Mouse (Mus musculus) spleen, adult 2 months (tissue): ENCODE measurements around the gene Pacsin1. TPM values are rescaled to one million over a fixed set of nuclear protein-coding genes. Genes with fewer than 3 reads are reported as not detected.
A peak's percentile ranks its signal among the peaks of the same experiment; 100 is the strongest.

Experiments
- DNase-seq, 2 experiments: peaks; one replicate each; pipeline versions ENCODE4 v3.0.0 to v3.0.0-alpha.2; 2012 to 2021; ENCODE audit warnings: low spot score in 2 of 2, low read depth in 1 of 2
- H3K27ac ChIP-seq: fragments of 200-500 bp; 2 replicates; pipeline ENCODE4 v1.5.1; 2012; ENCODE audit warnings: low read length, inconsistent platforms; ENCODE audit not compliant: insufficient read depth
- H3K27me3 ChIP-seq: fragments of 200-500 bp; 2 replicates; pipeline ENCODE4 v1.6.1; 2012; ENCODE audit warnings: mild to moderate bottlenecking, moderate library complexity, low read length, inconsistent platforms; ENCODE audit not compliant: control insufficient read depth, insufficient read depth
- H3K36me3 ChIP-seq: fragments of 200-500 bp; 2 replicates; pipeline ENCODE4 v1.6.1; 2012; ENCODE audit warnings: mild to moderate bottlenecking, low read length, inconsistent platforms; ENCODE audit not compliant: control insufficient read depth, insufficient read depth
- H3K4me1 ChIP-seq: fragments of 200-500 bp; 2 replicates; pipeline ENCODE4 v1.6.1; 2011; ENCODE audit warnings: inconsistent platforms; ENCODE audit not compliant: control insufficient read depth, insufficient read depth, insufficient read length
- H3K4me3 ChIP-seq: fragments of 200-500 bp; 2 replicates; pipeline ENCODE4 v1.5.1; 2011; ENCODE audit warnings: mild to moderate bottlenecking, inconsistent platforms; ENCODE audit not compliant: insufficient read depth, insufficient read length; ENCODE audit errors: extremely low read depth
- CTCF ChIP-seq: fragments of 200-500 bp; IDR thresholded peaks from 2 replicates; pipeline ENCODE4 v1.5.1; 2011; ENCODE audit warnings: mild to moderate bottlenecking, inconsistent platforms; ENCODE audit not compliant: insufficient read depth, insufficient read length, insufficient replicate concordance; ENCODE audit errors: extremely low read depth
- POLR2A ChIP-seq: fragments of 200-500 bp; IDR thresholded peaks from 2 replicates; pipeline ENCODE4 v1.6.1; 2011; ENCODE audit warnings: low read depth, low read length, inconsistent platforms
- WGBS: fragments of 180-500 bp; shearing (Covaris S2); methylation state at CpG from one replicate; pipeline ENCODE4 v1.1.7; 2018; 5-methylcytosine and 5-hydroxymethylcytosine counted together
- polyA plus RNA-seq: library from polyadenylated mRNA; depleted of rRNA; stranded (reverse); fragments of >200 nt; gene quantifications from 2 replicates; pipeline ENCODE4 v1.2.3, GENCODE M21; 2012

The Pacsin1 gene
- polyA plus RNA-seq, 1 experiment: 10.3 TPM

DNA sequence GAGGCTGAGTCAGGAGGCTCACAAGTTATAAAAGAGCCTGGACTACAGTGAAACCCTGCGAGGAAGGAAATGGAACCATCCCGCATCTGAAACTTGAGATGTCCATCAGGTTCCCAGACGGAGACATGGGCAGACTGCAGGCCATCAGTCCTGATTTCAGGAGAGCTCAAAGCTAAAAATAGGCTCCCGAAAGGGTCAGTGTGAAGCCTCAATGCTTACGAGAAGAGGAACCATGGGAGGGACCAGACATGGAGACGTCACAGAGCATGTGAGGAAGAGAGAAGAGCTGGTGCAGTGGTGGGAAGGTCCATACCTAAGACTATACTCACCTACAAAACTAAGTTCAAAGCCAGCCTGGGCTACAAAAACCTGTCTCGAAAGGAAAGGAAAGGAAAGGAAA is 39.9 kb upstream of the Pacsin1 start:
- Histone ChIP-seq H3K36me3 (no peaks in the 10 kb centered on the region), H3K4me3 (no peak overlapping the region), H3K4me1 (peaks cover 14% of the 10 kb centered on the region; the same call in 1 of the 2 replicates), H3K27me3 (no peaks in the 10 kb centered on the region), H3K27ac (no peak overlapping the region)
- 74% methylated on average over 7 of the region's 7 CpGs for WGBS
- DNase-seq: no peak
- TF ChIP-seq POLR2A: no peak
- TF ChIP-seq CTCF: no peak

DNA sequence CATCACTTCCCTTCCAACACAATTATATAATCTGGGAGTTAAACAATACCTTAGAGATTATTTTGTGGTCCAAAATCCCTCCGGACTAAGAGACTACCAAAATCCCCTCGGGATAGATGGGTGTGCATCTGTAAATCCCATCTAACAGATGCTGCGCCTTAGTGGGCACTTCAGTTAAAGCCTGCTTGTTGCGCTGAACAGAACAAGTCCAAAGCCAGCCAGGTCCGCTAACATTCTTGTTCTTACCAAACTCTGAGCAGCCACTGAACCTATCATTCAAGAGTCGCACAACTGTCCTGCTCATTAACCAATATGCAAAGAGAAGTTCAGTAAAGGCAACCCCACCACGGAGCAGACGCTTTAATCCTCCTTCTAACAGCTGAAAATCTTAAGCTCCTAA is 34.1 kb upstream of the Pacsin1 start:
- H3K4me3 ChIP-seq: no peak overlapping the region
- H3K4me1 ChIP-seq: peaks cover 2% of the 10 kb centered on the region
- H3K27me3 ChIP-seq: no peaks in the 10 kb centered on the region
- TF ChIP-seq POLR2A: no peak
- TF ChIP-seq CTCF: no peak
- DNase-seq: no peak
- no peak overlapping the region for H3K27ac ChIP-seq
- 34% methylated on average over 8 of the region's 8 CpGs for WGBS
- H3K36me3 ChIP-seq: no peaks in the 10 kb centered on the region

DNA sequence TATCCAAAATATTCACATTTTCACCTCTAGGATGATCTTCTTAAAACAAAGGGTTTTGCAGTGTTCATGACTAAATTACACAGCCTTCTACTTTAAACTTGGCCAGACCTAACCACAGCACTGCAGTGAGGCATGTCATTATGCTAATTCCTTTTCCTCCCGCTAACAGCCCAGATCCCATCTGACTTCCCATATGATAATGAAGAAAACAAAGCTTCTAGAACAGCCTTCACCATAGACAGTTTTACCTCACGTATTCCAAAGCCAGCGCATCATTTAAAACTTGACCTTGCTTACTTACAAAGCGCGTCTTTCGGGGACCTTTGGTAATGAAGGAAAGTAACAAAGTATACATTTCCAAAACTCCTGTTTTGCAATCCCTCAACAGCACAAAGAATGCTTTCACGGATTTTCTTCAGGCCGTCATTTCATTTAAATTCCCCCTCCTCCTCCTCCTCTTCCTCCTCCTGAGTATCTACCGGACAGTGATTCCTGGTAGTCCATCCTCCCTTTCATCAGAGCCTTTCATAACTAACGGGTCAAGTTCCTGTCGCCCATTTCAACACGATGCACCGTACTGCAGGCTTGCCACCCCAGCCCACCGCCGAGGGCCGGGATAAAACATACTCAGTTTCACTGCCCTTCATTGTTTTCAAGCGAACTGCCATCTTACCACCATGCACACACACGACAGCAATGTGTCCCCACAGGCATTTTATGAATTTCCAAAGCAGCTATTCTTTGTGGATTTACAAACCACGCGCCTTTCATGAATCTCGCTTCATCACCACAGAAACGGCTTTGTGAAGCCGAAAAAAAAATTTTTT is 33.4 kb upstream of the Pacsin1 start:
- Histone ChIP-seq H3K27ac (no peak overlapping the region), H3K27me3 (no peaks in the 10 kb centered on the region), H3K4me3 (peak overlapping the region; percentile 95), H3K36me3 (no peaks in the 10 kb centered on the region), H3K4me1 (peaks cover 2% of the 10 kb centered on the region)
- 3% methylated on average over 23 of the region's 23 CpGs for WGBS
- no peak for DNase-seq
- TF ChIP-seq POLR2A (no peak), CTCF (no peak)

DNA sequence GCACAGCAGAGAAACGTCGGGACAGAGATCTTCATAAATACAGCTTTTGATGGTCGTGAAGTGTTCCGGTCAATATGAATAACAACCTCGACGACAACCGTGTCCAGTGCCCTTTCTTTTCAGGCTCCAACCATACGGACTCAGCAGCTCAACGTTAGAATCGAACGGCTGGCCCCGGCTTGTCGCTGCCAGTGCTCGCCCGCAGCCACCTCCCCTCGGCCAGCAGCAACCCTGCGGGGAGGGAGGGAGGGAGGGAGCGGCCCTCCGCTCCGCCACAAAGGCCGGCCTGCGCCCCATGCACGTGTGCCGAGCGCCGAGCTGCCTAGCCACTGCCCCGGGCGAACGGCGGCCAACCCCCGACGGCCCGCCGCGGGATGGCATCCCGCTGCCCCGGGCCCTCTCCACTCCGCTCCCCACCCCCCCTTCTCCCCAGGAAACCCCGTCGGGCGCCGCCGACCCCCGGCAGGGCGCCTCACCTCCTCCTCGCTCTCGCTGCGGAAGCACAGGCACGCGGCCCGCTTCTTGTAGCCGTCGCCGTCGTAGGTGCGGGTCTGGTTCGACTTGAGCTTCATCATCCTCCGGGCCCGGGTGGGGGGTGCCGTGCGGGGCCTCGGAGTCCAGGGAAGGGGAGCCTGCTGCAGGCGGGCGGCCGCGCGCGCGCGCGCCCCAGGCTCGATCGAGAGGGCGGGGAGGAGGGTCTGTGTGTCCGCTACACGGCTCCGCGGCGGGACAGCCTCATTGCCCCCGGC is 32.5 kb upstream of the Pacsin1 start:
- peak in 1 of 2 experiments; percentile 22 for DNase-seq

DNA sequence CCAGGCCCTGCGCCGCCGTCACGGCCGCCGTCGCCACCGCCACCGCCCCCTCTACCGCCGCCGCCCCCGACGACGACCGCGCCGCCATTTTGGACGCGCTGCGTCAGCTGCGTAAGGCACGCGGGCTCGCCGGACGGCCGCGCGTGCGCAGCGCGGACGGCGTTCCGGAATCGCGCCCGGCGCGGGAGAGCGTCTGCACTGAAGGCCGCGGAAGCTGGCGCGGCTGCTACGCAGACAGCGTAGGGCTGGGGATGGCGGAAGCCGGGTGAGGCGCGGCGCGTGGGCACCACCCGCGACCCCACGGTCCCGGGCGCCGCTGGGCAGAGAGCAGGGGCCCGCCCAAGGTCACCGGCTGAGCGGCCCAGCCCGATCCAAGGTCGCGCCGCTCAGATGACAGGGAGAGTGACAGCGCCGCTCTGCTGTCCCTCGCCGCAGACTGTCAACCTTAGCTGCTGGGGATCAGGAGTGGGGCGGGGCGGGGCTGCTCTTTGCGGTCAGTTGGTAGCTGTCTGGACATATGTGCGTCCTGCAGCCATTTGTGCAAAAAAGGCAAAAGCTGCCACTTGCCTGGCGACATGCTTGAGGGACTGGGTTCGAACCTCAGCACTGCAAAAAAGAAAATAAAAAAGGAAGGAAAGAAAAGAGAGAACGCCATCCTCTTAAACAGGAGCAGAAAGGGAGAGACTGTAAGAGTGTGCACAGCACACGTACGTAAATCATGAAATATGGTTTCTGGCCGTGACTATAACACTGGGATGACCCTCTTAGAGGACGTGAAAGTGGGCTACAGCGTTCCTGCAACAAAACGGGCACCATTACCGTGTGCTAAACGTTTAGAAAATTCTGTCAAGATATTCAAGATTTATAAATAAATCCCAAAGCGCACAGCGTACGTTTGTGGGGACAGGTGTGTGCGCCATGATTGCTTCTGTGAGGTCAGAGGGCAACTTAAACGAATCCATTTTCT is 31.7 kb upstream of the Pacsin1 start, which contains the start of gene Nudt3:
Nudt3 (minus strand) TSS at position 136 of the 967 bp plus-strand sequence.
- WGBS: 7% methylated on average over 90 of the region's 91 CpGs
- peak; percentile 39; the same call in 1 of the 2 replicates for TF ChIP-seq POLR2A
- no peak for TF ChIP-seq CTCF
- Histone ChIP-seq H3K27me3 (no peaks in the 10 kb centered on the region), H3K4me3 (peak within 1 kb of the TSS; percentile 95), H3K4me1 (peaks cover 2% of the 10 kb centered on the region), H3K36me3 (no peaks in the 10 kb centered on the region), H3K27ac (peak within 1 kb of the TSS; percentile 87)
- peak; percentile 83 to 84 for DNase-seq

More for the DNA sequence above, 32.5 kb upstream of the Pacsin1 start:
- H3K4me3 ChIP-seq: peak overlapping the region; percentile 95
- H3K27ac ChIP-seq: peak overlapping the region; percentile 64
- no peaks in the 10 kb centered on the region for H3K27me3 ChIP-seq
- H3K36me3 ChIP-seq: no peaks in the 10 kb centered on the region
- WGBS: under 1% methylated on average over 68 of the region's 80 CpGs
- H3K4me1 ChIP-seq: peaks cover 2% of the 10 kb centered on the region
- TF ChIP-seq CTCF (no peak), POLR2A (no peak)

DNA sequence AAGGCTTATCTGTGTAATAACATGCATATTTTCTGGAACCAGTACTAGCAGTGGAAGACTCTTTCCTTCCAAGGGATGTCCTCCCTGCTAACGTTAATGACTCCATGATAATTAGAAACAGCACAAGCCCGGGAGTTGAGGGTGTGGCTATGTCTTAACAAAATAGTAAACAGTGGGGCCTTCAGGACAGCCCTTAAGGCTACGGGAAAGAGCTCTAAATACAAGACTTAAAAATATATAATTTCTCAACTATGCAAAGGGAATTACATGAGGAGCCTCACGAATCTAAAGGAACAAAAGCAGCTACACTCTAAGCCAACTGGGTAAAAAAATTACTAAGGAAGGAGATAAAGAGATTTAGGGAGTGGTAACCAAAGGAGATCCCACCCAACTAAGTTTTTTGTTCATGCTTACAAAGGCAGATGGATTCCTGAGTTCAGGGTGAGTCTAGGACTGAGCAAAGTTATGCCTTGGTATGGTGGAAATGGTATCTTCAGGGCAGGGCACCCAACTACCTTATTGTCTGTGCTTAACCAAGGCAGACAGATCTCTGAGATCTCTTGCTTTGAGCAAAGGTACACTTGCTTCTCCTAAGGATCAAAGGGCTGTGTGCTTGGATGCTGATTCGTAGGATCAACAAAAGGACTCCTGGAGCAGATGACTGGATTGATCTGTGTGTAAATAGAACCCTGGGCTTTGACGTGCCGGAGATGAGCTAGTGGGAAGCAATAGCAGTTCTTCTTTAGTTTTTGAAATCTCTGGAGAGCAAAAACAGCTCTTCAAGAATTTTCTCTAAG is 29.7 kb upstream of the Pacsin1 start:
- Histone ChIP-seq H3K36me3 (peaks cover 7% of the 10 kb centered on the region), H3K4me1 (peaks cover 2% of the 10 kb centered on the region), H3K4me3 (no peak overlapping the region), H3K27me3 (no peaks in the 10 kb centered on the region), H3K27ac (no peak overlapping the region)
- TF ChIP-seq CTCF: no peak
- no peak for DNase-seq
- WGBS: 88% methylated on average over 7 of the region's 7 CpGs
